Mouse (Mus musculus): Measurements from ENCODE around the gene Fkrp. TPM values are rescaled to one million over a fixed set of nuclear protein-coding genes. Genes with fewer than 3 reads are reported as not detected.
A peak's percentile ranks its signal among the peaks of the same experiment; 100 is the strongest.

The Fkrp gene
- polyA plus RNA-seq (2016; fragmentation: Nextera tagmentation; extraction: Ambion mirVana): 26.1 and 28.5 TPM in 2 replicates

- Histone ChIP-seq H3K9me3 (no peaks in the 10 kb centered on the region), H3K4me1 (peaks cover 74% of the 10 kb centered on the region), H3K27me3 (replicated peaks; ENCODE audit: low read depth, poor library complexity, severe bottlenecking) (peaks cover 21% of the 10 kb centered on the region), H3K27ac (replicated peaks) (peak within 1 kb of the TSS; percentile 97), H3K4me3 (peak within 1 kb of the TSS; percentile 79), H3K36me3 (replicated peaks) (peaks cover 28% of the 10 kb centered on the region)
- DNase-seq (ENCODE audit: low spot score): peak; percentile 77
- WGBS: under 1% methylated on average over 64 of the region's 64 CpGs
Measured at GRCm38 (mm10) chr7:16816475-16817122, at the start of gene Fkrp. Gene Fkrp (minus strand): TSS chr7:16816732.

- H3K4me3 ChIP-seq: no peak overlapping the region
- H3K27ac ChIP-seq (replicated peaks): no peak overlapping the region
- DNase-seq (ENCODE audit: low spot score): peak; percentile 71
- WGBS: 33% methylated on average over 5 of the region's 5 CpGs
- H3K36me3 ChIP-seq (replicated peaks): peaks cover 74% of the 10 kb centered on the region
- no peaks in the 10 kb centered on the region for H3K4me1 ChIP-seq
- H3K9me3 ChIP-seq: peaks cover 4% of the 10 kb centered on the region; the same call in 1 of the 2 replicates
- no peaks in the 10 kb centered on the region for H3K27me3 ChIP-seq (replicated peaks; ENCODE audit: low read depth, poor library complexity, severe bottlenecking)
Measured at GRCm38 (mm10) chr7:16859902-16860651, 43.5 kb upstream of the Fkrp start.

- no peaks in the 10 kb centered on the region for H3K4me1 ChIP-seq
- H3K27ac ChIP-seq (replicated peaks): no peak overlapping the region
- H3K36me3 ChIP-seq (replicated peaks): peaks cover 74% of the 10 kb centered on the region
- WGBS: 22% methylated on average over 17 of the region's 17 CpGs
- no peaks in the 10 kb centered on the region for H3K9me3 ChIP-seq
- peak; percentile 68 for DNase-seq (ENCODE audit: low spot score)
- no peaks in the 10 kb centered on the region for H3K27me3 ChIP-seq (replicated peaks; ENCODE audit: low read depth, poor library complexity, severe bottlenecking)
- no peak overlapping the region for H3K4me3 ChIP-seq
Measured at GRCm38 (mm10) chr7:16858336-16858735, 41.8 kb upstream of the Fkrp start.

GRCm38 (mm10) chr7:16853302-16853831 is 36.8 kb upstream of the Fkrp start:
- 87% methylated on average over 14 of the region's 14 CpGs for WGBS
- DNase-seq (ENCODE audit: low spot score): no peak
- no peaks in the 10 kb centered on the region for H3K27me3 ChIP-seq (replicated peaks; ENCODE audit: low read depth, poor library complexity, severe bottlenecking)
- no peak overlapping the region for H3K4me3 ChIP-seq
- H3K4me1 ChIP-seq: peaks cover 5% of the 10 kb centered on the region; the same call in 1 of the 2 replicates
- H3K27ac ChIP-seq (replicated peaks): no peak overlapping the region
- H3K36me3 ChIP-seq (replicated peaks): peaks cover 94% of the 10 kb centered on the region
- H3K9me3 ChIP-seq: no peaks in the 10 kb centered on the region

GRCm38 (mm10) chr7:16851636-16852035 is 35.1 kb upstream of the Fkrp start:
- Histone ChIP-seq H3K36me3 (replicated peaks) (peaks cover 86% of the 10 kb centered on the region), H3K9me3 (no peaks in the 10 kb centered on the region), H3K27me3 (replicated peaks; ENCODE audit: low read depth, poor library complexity, severe bottlenecking) (no peaks in the 10 kb centered on the region), H3K4me1 (peaks cover 5% of the 10 kb centered on the region; the same call in 1 of the 2 replicates), H3K4me3 (no peak overlapping the region), H3K27ac (replicated peaks) (no peak overlapping the region)
- 93% methylated on average over 4 of the region's 4 CpGs for WGBS
- no peak for DNase-seq (ENCODE audit: low spot score)

- H3K27ac ChIP-seq (replicated peaks): no peak overlapping the region
- no peaks in the 10 kb centered on the region for H3K9me3 ChIP-seq
- H3K36me3 ChIP-seq (replicated peaks): peaks cover 64% of the 10 kb centered on the region
- H3K27me3 ChIP-seq (replicated peaks; ENCODE audit: low read depth, poor library complexity, severe bottlenecking): no peaks in the 10 kb centered on the region
- no peak overlapping the region for H3K4me3 ChIP-seq
- WGBS: 22% methylated on average over 17 of the region's 17 CpGs
- peak; percentile 69 for DNase-seq (ENCODE audit: low spot score)
- H3K4me1 ChIP-seq: peaks cover 30% of the 10 kb centered on the region
Measured at GRCm38 (mm10) chr7:16848579-16848978, 32.0 kb upstream of the Fkrp start.

GRCm38 (mm10) chr7:16847507-16847906 is 31.0 kb upstream of the Fkrp start:
- peaks cover 39% of the 10 kb centered on the region for H3K4me1 ChIP-seq
- H3K27ac ChIP-seq (replicated peaks): no peak overlapping the region
- DNase-seq (ENCODE audit: low spot score): no peak
- no peaks in the 10 kb centered on the region for H3K9me3 ChIP-seq
- WGBS: 85% methylated on average over 19 of the region's 19 CpGs
- no peak overlapping the region for H3K4me3 ChIP-seq
- H3K27me3 ChIP-seq (replicated peaks; ENCODE audit: low read depth, poor library complexity, severe bottlenecking): no peaks in the 10 kb centered on the region
- peaks cover 55% of the 10 kb centered on the region for H3K36me3 ChIP-seq (replicated peaks)

GRCm38 (mm10) chr7:16846775-16847174 is 30.2 kb upstream of the Fkrp start:
- Histone ChIP-seq H3K4me3 (no peak overlapping the region), H3K4me1 (peaks cover 46% of the 10 kb centered on the region), H3K36me3 (replicated peaks) (peaks cover 50% of the 10 kb centered on the region), H3K27me3 (replicated peaks; ENCODE audit: low read depth, poor library complexity, severe bottlenecking) (no peaks in the 10 kb centered on the region), H3K9me3 (no peaks in the 10 kb centered on the region), H3K27ac (replicated peaks) (no peak overlapping the region)
- WGBS: 94% methylated on average over 5 of the region's 5 CpGs
- DNase-seq (ENCODE audit: low spot score): no peak

GRCm38 (mm10) chr7:16845820-16846167 is 29.3 kb upstream of the Fkrp start:
- peak; percentile 31 for DNase-seq (ENCODE audit: low spot score)
- 34% methylated on average over 10 of the region's 10 CpGs for whole genome bisulfite sequencing
- H3K4me1 ChIP-seq: peaks cover 55% of the 10 kb centered on the region
- no peaks in the 10 kb centered on the region for H3K27me3 ChIP-seq (replicated peaks; ENCODE audit: low read depth, poor library complexity, severe bottlenecking)
- H3K36me3 ChIP-seq (replicated peaks): peaks cover 51% of the 10 kb centered on the region
- H3K4me3 ChIP-seq: peak overlapping the region; percentile 72
- H3K9me3 ChIP-seq: no peaks in the 10 kb centered on the region
- H3K27ac ChIP-seq (replicated peaks): 0 out of 2 replicates have a peak overlapping the region, but pooled peaks have one; percentile 51

- DNase-seq (ENCODE audit: low spot score): no peak
- Histone ChIP-seq H3K4me3 (peak overlapping the region; percentile 72), H3K27ac (replicated peaks) (peak overlapping the region; percentile 51), H3K4me1 (peaks cover 56% of the 10 kb centered on the region), H3K27me3 (replicated peaks; ENCODE audit: low read depth, poor library complexity, severe bottlenecking) (no peaks in the 10 kb centered on the region), H3K9me3 (no peaks in the 10 kb centered on the region), H3K36me3 (replicated peaks) (peaks cover 51% of the 10 kb centered on the region)
- WGBS: 35% methylated on average over 14 of the region's 14 CpGs
Measured at GRCm38 (mm10) chr7:16845072-16845819, 28.7 kb upstream of the Fkrp start.

GRCm38 (mm10) chr7:16844696-16845071 is 28.2 kb upstream of the Fkrp start:
- peaks cover 58% of the 10 kb centered on the region for H3K4me1 ChIP-seq
- DNase-seq (ENCODE audit: low spot score): no peak
- H3K9me3 ChIP-seq: no peaks in the 10 kb centered on the region
- peak overlapping the region; percentile 72; the same call in 1 of the 2 replicates for H3K4me3 ChIP-seq
- 70% methylated on average over 3 of the region's 3 CpGs for WGBS
- peak overlapping the region; percentile 51 for H3K27ac ChIP-seq (replicated peaks)
- no peaks in the 10 kb centered on the region for H3K27me3 ChIP-seq (replicated peaks; ENCODE audit: low read depth, poor library complexity, severe bottlenecking)
- H3K36me3 ChIP-seq (replicated peaks): peaks cover 51% of the 10 kb centered on the region

GRCm38 (mm10) chr7:16843441-16844171 is 27.1 kb upstream of the Fkrp start:
- peaks cover 51% of the 10 kb centered on the region for H3K36me3 ChIP-seq (replicated peaks)
- no peaks in the 10 kb centered on the region for H3K27me3 ChIP-seq (replicated peaks; ENCODE audit: low read depth, poor library complexity, severe bottlenecking)
- H3K4me1 ChIP-seq: peaks cover 55% of the 10 kb centered on the region
- WGBS: 3% methylated on average over 33 of the region's 33 CpGs
- DNase-seq (ENCODE audit: low spot score): peak; percentile 50
- peak overlapping the region; percentile 85 for H3K27ac ChIP-seq (replicated peaks)
- H3K4me3 ChIP-seq: peak overlapping the region; percentile 72
- no peaks in the 10 kb centered on the region for H3K9me3 ChIP-seq

Data from embryonic facial prominence, embryonic 10.5 days (tissue).